Mouse (Mus musculus) kidney, adult 2 months (tissue): ENCODE data around the gene Iqck.

Source experiments
- CTCF ChIP-seq: fragments of 200-500 bp; conservative IDR thresholded peaks from 2 replicates; pipeline ENCODE4 v1.5.1; 2011; ENCODE audit warnings: low read depth, mild to moderate bottlenecking, control low read depth, low read length, moderate library complexity, mixed read lengths; ENCODE audit not compliant: insufficient read depth, insufficient read length
- POLR2A ChIP-seq: fragments of 200-500 bp; IDR thresholded peaks from one replicate; pipeline ENCODE4 v1.6.1; 2011; ENCODE audit warnings: low read depth, low read length, control low read depth

GRCm38 (mm10) chr7:118806631-118807411 lies 48.7 kb upstream of the Iqck start:
- TF ChIP-seq CTCF, result no peak
- TF ChIP-seq POLR2A, result no peak
